Mouse (Mus musculus) myocyte (in vitro differentiated cells): ENCODE measurements around the gene Dgkz.

Experiments used
- CEBPB ChIP-seq: IDR thresholded peaks from 2 replicates; pipeline ENCODE4 v1.6.1; 2011; ENCODE audit warnings: mild to moderate bottlenecking, moderate library complexity; ENCODE audit not compliant: poor library complexity, insufficient read depth, severe bottlenecking
- POLR2A ChIP-seq: IDR thresholded peaks from one replicate; pipeline ENCODE4 v1.6.1; 2011; ENCODE audit warnings: low read depth, mild to moderate bottlenecking, control low read depth, moderate library complexity; ENCODE audit not compliant: insufficient read length
- POLR2AphosphoS2 ChIP-seq: IDR thresholded peaks from one replicate; pipeline ENCODE4 v1.6.1; 2011; ENCODE audit warnings: low read depth, control low read depth; ENCODE audit not compliant: insufficient read length
- REST ChIP-seq: IDR thresholded peaks from one replicate; pipeline ENCODE4 v1.6.1; 2011; ENCODE audit warnings: mild to moderate bottlenecking, control low read depth, moderate library complexity; ENCODE audit not compliant: insufficient read depth, insufficient read length
- SRF ChIP-seq: IDR thresholded peaks from one replicate; pipeline ENCODE4 v1.6.1; 2011; ENCODE audit warnings: low read depth; ENCODE audit not compliant: control insufficient read depth, insufficient read length

- TF ChIP-seq POLR2A (no peak), SRF (no peak), REST (no peak), POLR2AphosphoS2 (no peak), CEBPB (no peak)
Observed at GRCm38 (mm10) chr2:91933471-91933870, 42.2 kb downstream of the Dgkz start.
